Mouse (Mus musculus) brain, embryonic 14.5 days (tissue): Measurements from ENCODE around the gene Nek1.

Experiments used
- CTCF ChIP-seq: fragments of 200-500 bp; IDR thresholded peaks from 2 replicates; pipeline ENCODE4 v1.5.1; 2012; ENCODE audit warnings: inconsistent platforms, mild to moderate bottlenecking, moderate library complexity, borderline replicate concordance; ENCODE audit not compliant: insufficient read depth, insufficient read length; ENCODE audit errors: extremely low read depth
- POLR2A ChIP-seq: fragments of 200-500 bp; IDR thresholded peaks from 2 replicates; pipeline ENCODE4 v1.6.1; 2012; ENCODE audit warnings: mild to moderate bottlenecking, inconsistent platforms, borderline replicate concordance; ENCODE audit not compliant: poor library complexity, insufficient read depth, insufficient read length, severe bottlenecking; ENCODE audit errors: extremely low read depth

DNA sequence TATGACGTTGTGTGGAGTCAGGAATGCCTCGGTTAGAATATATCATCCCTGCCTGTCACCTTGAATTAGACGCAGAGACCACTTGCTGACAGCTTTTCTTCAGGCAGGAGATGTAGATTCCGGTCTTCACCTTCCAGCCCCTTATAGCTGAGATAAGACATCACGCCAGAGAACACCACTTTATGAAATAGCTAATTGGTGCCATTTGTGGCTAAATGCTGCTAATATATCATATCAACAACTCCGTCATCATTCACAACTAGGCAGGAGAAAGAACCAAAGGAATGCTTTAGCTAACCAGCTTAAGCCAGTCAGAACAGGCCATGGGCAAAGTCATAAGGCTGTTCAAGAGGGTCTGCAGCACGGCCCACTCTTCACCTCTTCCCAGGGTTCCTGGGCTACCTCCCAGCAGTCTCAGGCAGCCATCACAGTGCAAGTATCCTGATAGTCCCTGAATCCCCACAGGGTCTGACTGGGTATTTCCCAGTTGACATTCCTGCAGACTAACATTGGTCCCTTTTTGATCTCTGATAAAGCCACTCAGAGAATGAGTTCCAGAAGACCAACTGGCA, 181.0 kb downstream of the Nek1 start:
- TF ChIP-seq POLR2A, result no peak
- no peak for TF ChIP-seq CTCF
